Mouse (Mus musculus) thymus, adult 2 months (tissue): ENCODE results near the gene Slc2a4. TPM values are rescaled to one million over a fixed set of nuclear protein-coding genes. Genes with fewer than 3 reads are reported as not detected.
A peak's percentile ranks its signal among the peaks of the same experiment; 100 is the strongest.

Experiments used
- DNase-seq: peaks from one replicate; pipeline ENCODE4 v3.0.0; 2021
- H3K27ac ChIP-seq: fragments of 200-500 bp; 2 replicates; pipeline ENCODE4 v1.5.1; 2012; ENCODE audit warnings: low read length, control low read depth; ENCODE audit not compliant: control insufficient read depth, insufficient read depth
- H3K27me3 ChIP-seq: fragments of 200-500 bp; 2 replicates; pipeline ENCODE4 v1.6.1; 2012; ENCODE audit warnings: mild to moderate bottlenecking, low read length, moderate library complexity, mixed read lengths; ENCODE audit not compliant: control insufficient read depth, insufficient read depth
- H3K36me3 ChIP-seq: fragments of 200-500 bp; 2 replicates; pipeline ENCODE4 v1.6.1; 2012; ENCODE audit warnings: mild to moderate bottlenecking, low read length, moderate library complexity; ENCODE audit not compliant: control insufficient read depth, insufficient read depth
- H3K4me1 ChIP-seq: fragments of 200-500 bp; replicated peaks from 2 replicates; pipeline ENCODE4 v1.6.1; 2012; ENCODE audit warnings: low read length; ENCODE audit not compliant: control insufficient read depth, insufficient read depth
- H3K4me3 ChIP-seq: fragments of 200-500 bp; 2 replicates; pipeline ENCODE4 v1.5.1; 2012; ENCODE audit warnings: mild to moderate bottlenecking, low read length, control low read depth, moderate library complexity; ENCODE audit not compliant: control insufficient read depth, insufficient read depth
- CTCF ChIP-seq: fragments of 200-500 bp; IDR thresholded peaks from 2 replicates; pipeline ENCODE4 v1.5.1; 2012; ENCODE audit warnings: mild to moderate bottlenecking, control low read depth, low read length, moderate library complexity, borderline replicate concordance; ENCODE audit not compliant: control insufficient read depth, poor library complexity, insufficient read depth; ENCODE audit errors: extremely low read depth
- POLR2A ChIP-seq: fragments of 200-500 bp; IDR thresholded peaks from 2 replicates; pipeline ENCODE4 v1.6.1; 2012; ENCODE audit warnings: mild to moderate bottlenecking, low read length, control low read depth, moderate library complexity; ENCODE audit not compliant: control insufficient read depth, poor library complexity, insufficient read depth; ENCODE audit errors: extremely low read depth
- whole genome bisulfite sequencing: fragments of 180-500 bp; shearing (Covaris S2); methylation state at CpG from one replicate; pipeline ENCODE4 v1.1.7; 2018; 5-methylcytosine and 5-hydroxymethylcytosine counted together
- polyA plus RNA-seq: library from polyadenylated mRNA; depleted of rRNA; stranded (reverse); fragments of >200 nt; gene quantifications from 2 replicates; pipeline ENCODE4 v1.2.3, GENCODE M21; 2012

The Slc2a4 gene
- polyA plus RNA-seq, 1 experiment = 58.9 TPM

- no peak for TF ChIP-seq CTCF
- no peak for TF ChIP-seq POLR2A
- 65% methylated on average over 11 of the region's 11 CpGs for WGBS
- peaks cover 4% of the 10 kb centered on the region for H3K4me1 ChIP-seq
- H3K4me3 ChIP-seq = no peak overlapping the region
- no peak overlapping the region for H3K27ac ChIP-seq
- DNase-seq = no peak
- no peaks in the 10 kb centered on the region for H3K36me3 ChIP-seq
- H3K27me3 ChIP-seq = no peaks in the 10 kb centered on the region
These were observed 5.4 kb upstream of the Slc2a4 start for GRCm38 (mm10) chr11:69953267-69953915.

- WGBS = 48% methylated on average over 1 of the region's 1 CpGs
- Histone ChIP-seq H3K4me3 (no peak overlapping the region), H3K27ac (no peak overlapping the region), H3K36me3 (no peaks in the 10 kb centered on the region), H3K27me3 (no peaks in the 10 kb centered on the region), H3K4me1 (peaks cover 14% of the 10 kb centered on the region)
- no peak for DNase-seq
- TF ChIP-seq POLR2A = no peak
- no peak for TF ChIP-seq CTCF
These were observed 4.3 kb upstream of the Slc2a4 start for GRCm38 (mm10) chr11:69952274-69952673.

GRCm38 (mm10) chr11:69950807-69951459 is 2.9 kb upstream of the Slc2a4 start:
- no peak overlapping the region for H3K27ac ChIP-seq
- 58% methylated on average over 4 of the region's 4 CpGs for WGBS
- no peaks in the 10 kb centered on the region for H3K27me3 ChIP-seq
- no peak overlapping the region for H3K4me3 ChIP-seq
- H3K4me1 ChIP-seq = peaks cover 16% of the 10 kb centered on the region
- TF ChIP-seq POLR2A = no peak
- TF ChIP-seq CTCF = no peak
- DNase-seq = peak; percentile 29
- no peaks in the 10 kb centered on the region for H3K36me3 ChIP-seq

- Histone ChIP-seq H3K4me1 (peaks cover 16% of the 10 kb centered on the region), H3K4me3 (peak overlapping the region; percentile 26), H3K27me3 (no peaks in the 10 kb centered on the region), H3K27ac (no peak overlapping the region), H3K36me3 (no peaks in the 10 kb centered on the region)
- 2% methylated on average over 14 of the region's 14 CpGs for WGBS
- peak; percentile 60; the same call in 1 of the 2 replicates for TF ChIP-seq CTCF
- TF ChIP-seq POLR2A = no peak
- peak; percentile 86 for DNase-seq
These were observed 769 bp upstream of the Slc2a4 start for GRCm38 (mm10) chr11:69948763-69949150.

DNA sequence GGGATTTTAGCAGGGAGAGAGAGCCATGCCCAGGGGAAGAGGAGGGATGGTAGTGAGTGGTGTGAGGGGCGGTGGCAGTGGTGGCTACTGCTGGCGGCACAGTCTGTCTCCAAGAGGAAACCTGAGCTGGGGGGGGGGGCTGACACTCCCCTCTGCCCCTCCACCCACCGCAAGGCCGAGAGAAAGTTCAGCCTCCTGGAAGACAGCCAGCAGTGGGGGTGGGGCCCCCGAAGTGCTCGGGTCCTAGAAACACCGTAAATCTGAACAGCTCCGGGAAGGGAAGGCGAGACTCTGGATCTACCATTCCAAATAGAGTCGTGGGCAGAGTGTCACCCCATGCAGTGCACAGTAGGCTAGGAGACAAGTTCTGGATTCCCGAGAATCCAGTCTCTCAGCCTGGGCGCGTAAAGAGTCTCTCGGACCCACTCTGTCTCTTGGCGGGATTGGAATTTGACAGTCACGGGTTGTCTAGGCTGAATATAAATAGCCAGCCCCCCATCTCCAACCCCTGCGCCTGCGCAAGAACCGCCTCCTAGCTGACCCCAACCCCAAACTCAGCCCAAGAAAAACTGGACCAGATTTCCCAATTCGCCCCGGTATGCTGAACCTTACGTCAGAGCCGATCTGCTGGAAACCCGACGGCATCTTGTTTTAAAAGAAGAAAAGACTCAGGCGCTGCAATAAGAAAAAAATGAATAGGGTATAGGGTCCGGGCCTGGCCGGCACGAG is 487 bp downstream of the Slc2a4 start:
- 32% methylated on average over 29 of the region's 29 CpGs for WGBS
- peaks cover 16% of the 10 kb centered on the region for H3K4me1 ChIP-seq
- H3K36me3 ChIP-seq = no peaks in the 10 kb centered on the region
- no peak for TF ChIP-seq POLR2A
- TF ChIP-seq CTCF = 0 out of 2 replicates have a peak, but pooled peaks have one; percentile 12
- peak overlapping the region; percentile 26 for H3K4me3 ChIP-seq
- no peak for DNase-seq
- no peaks in the 10 kb centered on the region for H3K27me3 ChIP-seq
- no peak overlapping the region for H3K27ac ChIP-seq

DNA sequence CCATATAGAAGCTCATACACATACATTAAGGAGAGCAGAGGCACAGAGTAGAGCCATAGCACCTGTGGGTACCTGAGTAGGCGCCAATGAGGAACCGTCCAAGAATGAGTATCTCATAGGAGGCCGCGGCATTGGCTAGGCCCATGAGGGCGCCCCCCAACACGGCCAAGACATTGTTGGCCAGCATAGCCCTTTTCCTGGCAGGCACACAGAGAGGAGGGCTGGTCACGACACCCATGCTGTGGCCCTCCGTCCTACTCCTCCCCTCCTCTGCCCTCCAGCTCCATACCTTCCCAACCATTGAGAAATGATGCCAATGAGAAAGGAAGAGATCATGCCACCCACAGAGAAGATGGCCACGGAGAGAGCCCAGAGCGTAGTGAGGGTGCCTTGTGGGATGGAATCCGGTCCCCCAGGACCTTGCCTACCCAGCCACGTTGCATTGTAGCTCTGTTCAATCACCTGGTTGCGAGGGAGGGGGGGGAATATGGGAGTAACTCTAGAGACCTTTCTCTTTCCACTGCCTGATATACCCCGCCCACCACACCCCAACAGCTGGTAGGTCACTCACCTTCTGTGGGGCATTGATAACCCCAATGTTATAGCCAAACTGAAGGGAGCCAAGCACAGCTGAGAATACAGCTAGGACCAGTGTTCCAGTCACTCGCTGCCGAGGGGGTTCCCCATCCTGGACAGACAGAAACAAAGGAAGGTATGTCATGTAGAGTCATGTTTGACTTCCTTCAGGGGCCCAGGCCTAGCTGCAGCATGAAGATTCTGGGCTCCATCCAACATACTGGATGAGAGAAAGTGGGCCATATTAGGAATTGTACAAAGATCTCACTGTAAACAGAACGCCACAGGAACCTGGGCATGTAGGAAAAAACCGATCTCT is 1.7 kb downstream of the Slc2a4 start:
- no peak for DNase-seq
- Histone ChIP-seq H3K4me3 (no peak overlapping the region), H3K36me3 (no peaks in the 10 kb centered on the region), H3K4me1 (peaks cover 16% of the 10 kb centered on the region), H3K27ac (no peak overlapping the region), H3K27me3 (no peaks in the 10 kb centered on the region)
- WGBS = 95% methylated on average over 18 of the region's 18 CpGs
- no peak for TF ChIP-seq POLR2A
- no peak for TF ChIP-seq CTCF
